In the genomic region with DNA sequence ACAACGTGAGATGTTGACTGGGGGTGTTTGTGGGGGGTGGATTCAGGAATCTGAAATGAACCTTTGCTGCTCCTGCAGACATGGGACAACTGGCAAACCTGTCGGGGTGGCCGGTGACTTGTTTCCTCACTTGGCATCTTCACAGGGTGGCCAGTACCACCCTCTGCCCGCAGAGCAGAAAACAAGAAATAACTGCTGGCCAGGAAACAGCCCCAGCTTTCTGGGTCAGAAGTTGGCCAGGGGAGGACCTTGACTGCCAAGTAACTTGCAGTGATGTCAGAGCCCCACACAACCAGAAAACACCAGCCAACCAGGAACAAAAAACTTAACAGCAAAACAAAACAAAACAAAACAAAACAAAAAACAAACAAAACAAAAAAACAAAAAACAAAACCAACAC, we compare ENCODE assay signal across 9 mouse cellular contexts.
DNase-seq lines count a peak whose midpoint lies in the region; ATAC-seq and TF ChIP-seq lines count a peak whose summit lies in the region.
"Had no signal": no experiment of that assay in that cellular context is flagged by ENCODE, and none has a peak within 500 bp of the region (broad histone marks: within the 10 kb centered on the region; RNA-seq: fewer than 3 reads in every experiment).

No protein-coding gene starts in this region.

- peaks cover 3% of the 10 kb centered on the region; the same call in 1 of the 2 replicates for H3K4me1 ChIP-seq in lung, embryonic 14.5 days (ENCODE audit: insufficient read depth)
- peaks cover 11% of the 10 kb centered on the region; the same call in 1 of the 2 replicates for H3K4me1 ChIP-seq in neural tube, embryonic 14.5 days (ENCODE audit: control insufficient read depth, insufficient read depth, low read length)

- peak; percentile 43 for DNase-seq in gastrocnemius, adult 2 months
- no peak for DNase-seq in gastrocnemius, adult 8-10 months (ENCODE audit: low spot score in 2 of 2)
- peak; percentile 36 for DNase-seq in lung, embryonic 14.5 days
- DNase-seq in lung, postnatal 14 days = no peak
- DNase-seq in heart, postnatal 25 days (ENCODE audit: low spot score) = peak; percentile 29
- DNase-seq in thymus, postnatal 10 days (ENCODE audit: low spot score in 2 of 2) = no peak

- H3K27me3 ChIP-seq in lung, embryonic 14.5 days (ENCODE audit: insufficient read depth, low read length) = no peaks in the 10 kb centered on the region
- no peaks in the 10 kb centered on the region for H3K27me3 ChIP-seq in neural tube, embryonic 14.5 days (ENCODE audit: control insufficient read depth, insufficient read depth, low read length)

- WGBS in lung, embryonic 14.5 days = 46% methylated on average over 4 of the region's 4 CpGs
- WGBS in neural tube, embryonic 14.5 days = 77% methylated on average over 4 of the region's 4 CpGs

- H3K9ac ChIP-seq in lung, embryonic 14.5 days = no peak overlapping the region
- no peak overlapping the region for H3K9ac ChIP-seq in neural tube, embryonic 14.5 days (replicated peaks; ENCODE audit: low read depth, low read length)
- H3K9ac ChIP-seq: liver, embryonic 14.5 days had no signal

- H3K27ac ChIP-seq in gastrocnemius, adult 2 months = peak overlapping the region; percentile 98
- H3K27ac ChIP-seq in lung, embryonic 14.5 days (ENCODE audit: low read depth) = no peak overlapping the region
- H3K27ac ChIP-seq in neural tube, embryonic 14.5 days (ENCODE audit: low read depth, low read length) = no peak overlapping the region
- H3K27ac ChIP-seq: liver, embryonic 14.5 days had no signal

- no peak for ATAC-seq in lung, embryonic 14.5 days (ENCODE audit: insufficient read depth)
- ATAC-seq in neural tube, embryonic 14.5 days (ENCODE audit: low read depth) = no peak
- ATAC-seq in monocyte, adult 5-6 weeks (replicated peaks; ENCODE audit: insufficient number of reproducible peaks, low FRiP score, low TSS enrichment, poor library complexity, severe bottlenecking) = no peak

- no peaks in the 10 kb centered on the region for H3K9me3 ChIP-seq in lung, embryonic 14.5 days (ENCODE audit: low read depth, low read length)
- H3K9me3 ChIP-seq in neural tube, embryonic 14.5 days (ENCODE audit: control insufficient read depth, low read length) = no peaks in the 10 kb centered on the region

- H3K4me3 ChIP-seq in gastrocnemius, adult 2 months = peak overlapping the region; percentile 96
- H3K4me3 ChIP-seq in lung, embryonic 14.5 days (ENCODE audit: low read depth, low read length) = no peak overlapping the region
- H3K4me3 ChIP-seq in neural tube, embryonic 14.5 days (ENCODE audit: low read depth, low read length) = no peak overlapping the region

- intact Hi-C loops in gastrocnemius, adult 2 months (cut with DNase I) = loop anchor here (5.0 kb wide), 3 partner anchors 299 to 506 kb away; no protein-coding TSS in a partner anchor
- intact Hi-C loops in heart, postnatal 25 days (cut with DNase I) = loop anchor here (5.0 to 10.0 kb wide), 4 partner anchors 249 to 606 kb away; no protein-coding TSS in a partner anchor

- no peak for TF ChIP-seq CTCF in gastrocnemius, adult 2 months (IDR thresholded peaks at IDR 0.05)
- no peak for TF ChIP-seq CTCF in lung, embryonic 14.5 days (IDR thresholded peaks at IDR 0.05; ENCODE audit: low read depth)

- H3K4me2 ChIP-seq in lung, embryonic 14.5 days = peak overlapping the region; percentile 80; the same call in 1 of the 2 replicates
- peak overlapping the region; percentile 78; the same call in 1 of the 2 replicates for H3K4me2 ChIP-seq in neural tube, embryonic 14.5 days (ENCODE audit: low read depth, low read length)

- no peaks in the 10 kb centered on the region for H3K36me3 ChIP-seq in lung, embryonic 14.5 days (ENCODE audit: insufficient read depth)
- no peaks in the 10 kb centered on the region for H3K36me3 ChIP-seq in neural tube, embryonic 14.5 days (ENCODE audit: control insufficient read depth, insufficient read depth, low read length)

Comparison
In these comparisons a context has a peak if more than half of its experiments do, and no peak if none do; other contexts are left out.
1. DNase-seq: peak in gastrocnemius, adult 2 months (single experiment), lung, embryonic 14.5 days (single experiment) and heart, postnatal 25 days (single experiment); none in gastrocnemius, adult 8-10 months (0 of 2), lung, postnatal 14 days (single experiment) and thymus, postnatal 10 days (0 of 2).